Mouse (Mus musculus) stomach, postnatal 0 days (tissue): ENCODE measurements around the gene Baiap2l2. TPM values are rescaled to one million over a fixed set of nuclear protein-coding genes. Genes with fewer than 3 reads are reported as not detected.

Source experiments
- ATAC-seq: fragments of 200-750 bp; cut with Nextera tagmentation; 2 replicates; pipeline ENCODE4 v1.8.0; 2017; ENCODE audit not compliant: low FRiP score, low TSS enrichment
- DNase-seq: peaks from one replicate; pipeline ENCODE4 v3.0.0-alpha.2; 2016; ENCODE audit warnings: low spot score
- H3K27ac ChIP-seq: fragments of 300-500 bp; sonication (generic); replicated peaks from 2 replicates; pipeline ENCODE4 v1.5.1; 2014; ENCODE audit warnings: mild to moderate bottlenecking, control low read depth
- H3K27me3 ChIP-seq: fragments of 300-500 bp; sonication (generic); 2 replicates; pipeline ENCODE4 v1.6.1; 2014; ENCODE audit warnings: low read length; ENCODE audit not compliant: control insufficient read depth, insufficient read depth
- H3K36me3 ChIP-seq: fragments of 300-500 bp; sonication (generic); 2 replicates; pipeline ENCODE4 v1.6.1; 2014; ENCODE audit warnings: low read length, mixed read lengths; ENCODE audit not compliant: control insufficient read depth, insufficient read depth
- H3K4me1 ChIP-seq: fragments of 300-500 bp; sonication (generic); replicated peaks from 2 replicates; pipeline ENCODE4 v1.6.1; 2014; ENCODE audit warnings: antibody characterized with exemption; ENCODE audit not compliant: control insufficient read depth, insufficient read depth
- H3K4me2 ChIP-seq: fragments of 300-500 bp; sonication (generic); replicated peaks from 2 replicates; pipeline ENCODE4 v1.6.1; 2014; ENCODE audit warnings: low read depth, mild to moderate bottlenecking, control low read depth, moderate library complexity
- H3K4me3 ChIP-seq: fragments of 300-500 bp; sonication (generic); 2 replicates; pipeline ENCODE4 v1.5.1; 2014; ENCODE audit warnings: low read depth, low read length, control low read depth
- H3K9ac ChIP-seq: fragments of 300-500 bp; sonication (generic); 2 replicates; pipeline ENCODE4 v1.6.1; 2014; ENCODE audit warnings: mild to moderate bottlenecking, low read length, control low read depth, mixed read lengths
- H3K9me3 ChIP-seq: fragments of 300-500 bp; sonication (generic); 2 replicates; pipeline ENCODE4 v1.6.1; 2016; ENCODE audit warnings: low read length; ENCODE audit not compliant: control insufficient read depth
- CTCF ChIP-seq: IDR thresholded peaks from 2 replicates; pipeline ENCODE4 v1.5.1; 2016; ENCODE audit warnings: antibody characterized with exemption, low read depth, mild to moderate bottlenecking, moderate library complexity
- EP300 ChIP-seq: optimal IDR thresholded peaks from 2 replicates; pipeline ENCODE3; 2016; ENCODE audit warnings: antibody characterized with exemption
- WGBS: fragments of 180-500 bp; shearing (Covaris S2); extraction: QIAGEN DNeasy Blood & Tissue Kit; methylation state at CpG from one replicate; pipeline ENCODE4 v1.1.7; 2014; 5-methylcytosine and 5-hydroxymethylcytosine counted together
- polyA plus RNA-seq: library from polyadenylated mRNA; unstranded; fragments of >200 nt; fragmentation: Nextera tagmentation; extraction: Ambion mirVana; gene quantifications from 2 replicates; pipeline ENCODE4 v1.2.1, GENCODE M21; 2015

Baiap2l2 gene
- polyA plus RNA-seq, 1 experiment from 2014 or later: 4.9 TPM

GRCm38 (mm10) chr15:79262786-79263309, 22.5 kb downstream of the Baiap2l2 start:
- ATAC-seq (no peak), DNase-seq (no peak)
- Histone ChIP-seq H3K9me3 (no peaks in the 10 kb centered on the region), H3K4me3 (no peak overlapping the region), H3K9ac (no peak overlapping the region), H3K36me3 (no peaks in the 10 kb centered on the region), H3K27ac (no peak overlapping the region), H3K4me1 (peaks cover 5% of the 10 kb centered on the region; the same call in 1 of the 2 replicates), H3K27me3 (no peaks in the 10 kb centered on the region), H3K4me2 (no peak overlapping the region)
- TF ChIP-seq EP300 (no peak), CTCF (no peak)
- WGBS: 91% methylated on average over 3 of the region's 3 CpGs

DNA sequence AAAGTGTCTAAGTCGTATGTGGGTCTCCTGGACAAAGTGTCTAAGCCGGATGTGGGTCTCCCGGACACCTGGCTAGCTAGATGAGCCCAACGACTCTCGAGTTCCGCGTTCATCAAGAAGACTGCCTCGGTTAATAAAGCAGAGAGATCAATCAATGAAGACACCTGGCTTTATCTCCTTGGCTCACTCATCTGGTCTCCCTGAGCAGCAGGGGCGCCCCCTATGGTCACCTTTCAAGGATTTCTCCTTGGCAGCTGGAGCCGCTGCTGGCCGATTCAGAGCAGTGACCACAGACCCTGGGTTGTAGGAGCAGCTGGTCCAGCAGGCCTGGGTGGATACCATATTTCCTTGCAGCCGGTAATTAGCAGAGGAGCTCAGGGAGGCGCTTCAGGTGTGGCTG, 23.0 kb downstream of the Baiap2l2 start:
- DNase-seq: peak; percentile 57
- H3K9me3 ChIP-seq: no peaks in the 10 kb centered on the region

GRCm38 (mm10) chr15:79261757-79262156, 23.6 kb downstream of the Baiap2l2 start:
- no peaks in the 10 kb centered on the region for H3K9me3 ChIP-seq
- DNase-seq: no peak
- peak; percentile 25; the same call in 1 of the 2 replicates for TF ChIP-seq CTCF
- no peak for TF ChIP-seq EP300
- peak overlapping the region; percentile 63 for H3K9ac ChIP-seq
- no peaks in the 10 kb centered on the region for H3K27me3 ChIP-seq
- H3K4me2 ChIP-seq: peak overlapping the region; percentile 100
- no peaks in the 10 kb centered on the region for H3K36me3 ChIP-seq
- no peak for ATAC-seq
- peaks cover 5% of the 10 kb centered on the region; the same call in 1 of the 2 replicates for H3K4me1 ChIP-seq
- peak overlapping the region; percentile 30 for H3K27ac ChIP-seq
- H3K4me3 ChIP-seq: peak overlapping the region; percentile 56
- WGBS: 1% methylated on average over 15 of the region's 28 CpGs

More for the DNA sequence above, 23.0 kb downstream of the Baiap2l2 start:
- Histone ChIP-seq H3K9ac (no peak overlapping the region), H3K4me2 (no peak overlapping the region), H3K4me1 (peaks cover 5% of the 10 kb centered on the region; the same call in 1 of the 2 replicates), H3K27me3 (no peaks in the 10 kb centered on the region), H3K27ac (no peak overlapping the region), H3K36me3 (no peaks in the 10 kb centered on the region), H3K4me3 (no peak overlapping the region)
- 19% methylated on average over 13 of the region's 13 CpGs for WGBS
- no peak for ATAC-seq
- TF ChIP-seq CTCF (peak; percentile 61), EP300 (no peak)

- Histone ChIP-seq H3K27ac (peak overlapping the region; percentile 30), H3K9ac (peak overlapping the region; percentile 63), H3K36me3 (no peaks in the 10 kb centered on the region), H3K9me3 (no peaks in the 10 kb centered on the region), H3K27me3 (no peaks in the 10 kb centered on the region), H3K4me3 (peak overlapping the region; percentile 56), H3K4me1 (peaks cover 5% of the 10 kb centered on the region; the same call in 1 of the 2 replicates), H3K4me2 (peak overlapping the region; percentile 100)
- DNase-seq: peak; percentile 63
- ATAC-seq: peak; percentile 63
- no peak for TF ChIP-seq EP300
- no peak for TF ChIP-seq CTCF
- WGBS: 1% methylated on average over 42 of the region's 62 CpGs
Measured at GRCm38 (mm10) chr15:79261095-79261725, 24.1 kb downstream of the Baiap2l2 start.

GRCm38 (mm10) chr15:79258521-79258920, 26.8 kb downstream of the Baiap2l2 start:
- Histone ChIP-seq H3K9me3 (no peaks in the 10 kb centered on the region), H3K4me3 (no peak overlapping the region), H3K27me3 (no peaks in the 10 kb centered on the region), H3K4me2 (no peak overlapping the region), H3K9ac (no peak overlapping the region), H3K27ac (no peak overlapping the region), H3K36me3 (no peaks in the 10 kb centered on the region), H3K4me1 (peaks cover 5% of the 10 kb centered on the region; the same call in 1 of the 2 replicates)
- ATAC-seq (no peak), DNase-seq (peak; percentile 35)
- TF ChIP-seq EP300 (no peak), CTCF (no peak)
- WGBS: 33% methylated on average over 17 of the region's 17 CpGs

- H3K4me2 ChIP-seq: no peak within 1 kb of the TSS
- TF ChIP-seq EP300 (no peak), CTCF (no peak)
- no peak for DNase-seq
- no peak for ATAC-seq
- no peak within 1 kb of the TSS for H3K4me3 ChIP-seq
- H3K27ac ChIP-seq: no peak within 1 kb of the TSS
- H3K4me1 ChIP-seq: no peaks in the 10 kb centered on the region; the same call in 1 of the 2 replicates
- H3K27me3 ChIP-seq: peaks cover 4% of the 10 kb centered on the region; the same call in 1 of the 2 replicates
- H3K36me3 ChIP-seq: no peaks in the 10 kb centered on the region
- H3K9me3 ChIP-seq: no peaks in the 10 kb centered on the region
- WGBS: 41% methylated on average over 3 of the region's 3 CpGs
- H3K9ac ChIP-seq: no peak within 1 kb of the TSS
Measured at GRCm38 (mm10) chr15:79254661-79255060, 30.7 kb downstream of the Baiap2l2 start, which contains the start of gene Slc16a8. Slc16a8 (minus strand) TSS chr15:79254761.
